Mouse (Mus musculus): Measurements from ENCODE around the gene Cacnb1. TPM values are rescaled to one million over a fixed set of nuclear protein-coding genes. Genes with fewer than 3 reads are reported as not detected.
A peak's percentile ranks its signal among the peaks of the same experiment; 100 is the strongest.

Cacnb1 gene
- polyA plus RNA-seq, 1 experiment = 5.2 TPM

DNA sequence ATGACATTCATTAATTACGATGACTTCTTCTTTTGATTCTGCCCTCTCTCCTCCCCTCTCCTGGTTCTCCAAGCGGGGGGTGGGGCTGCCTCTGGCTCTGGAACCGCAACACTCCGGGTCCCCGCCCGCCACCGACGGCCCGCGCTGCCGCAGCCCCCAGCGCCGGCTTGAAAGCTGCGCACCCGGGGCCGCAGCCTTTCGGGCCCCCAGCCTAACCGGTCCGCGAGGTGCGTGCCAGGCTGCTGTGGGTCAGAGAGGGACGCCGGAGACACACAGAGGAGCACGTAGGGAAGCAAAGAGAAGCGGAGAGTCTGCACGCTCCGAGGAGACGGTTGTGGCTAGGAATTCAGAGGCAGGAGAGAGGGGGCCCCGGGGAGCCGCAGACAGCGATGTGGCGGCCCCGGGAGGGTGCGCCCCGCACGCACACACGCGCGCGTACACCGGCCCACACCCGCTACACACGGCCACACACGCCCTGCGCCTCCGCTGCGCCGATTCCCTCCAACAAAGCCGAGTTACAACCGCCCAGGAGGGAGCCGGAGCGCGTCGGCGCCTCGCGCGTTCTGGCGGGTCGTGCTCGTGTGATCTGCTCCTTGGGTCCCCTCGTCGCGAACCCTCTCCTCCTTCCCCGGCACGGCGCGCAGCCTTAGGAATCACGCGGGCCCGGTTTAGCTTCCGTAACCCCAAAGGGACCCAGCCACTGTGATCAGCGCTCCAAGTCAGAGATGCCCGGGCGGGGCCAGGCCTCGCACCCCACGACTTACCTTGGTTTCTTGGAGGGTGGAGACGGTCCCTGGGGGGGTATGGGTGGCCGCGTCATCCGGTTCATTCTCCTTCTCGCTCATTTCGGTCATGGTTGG lies 29.5 kb upstream of the Cacnb1 start:
- Histone ChIP-seq H3K36me3 (ENCODE audit: control insufficient read depth, insufficient read depth, low read length, poor library complexity, severe bottlenecking) (no peaks in the 10 kb centered on the region), H3K9me3 (replicated peaks; ENCODE audit: control insufficient read depth, insufficient read depth, low read length, poor library complexity, severe bottlenecking) (no peaks in the 10 kb centered on the region), H3K27ac (ENCODE audit: insufficient read depth, low read length) (no peak overlapping the region), H3K4me1 (ENCODE audit: control insufficient read depth, insufficient read depth, low read length) (peaks cover 6% of the 10 kb centered on the region), H3K4me3 (ENCODE audit: low read depth, low read length) (peak overlapping the region; percentile 73), H3K27me3 (ENCODE audit: control insufficient read depth, insufficient read depth, low read length, poor library complexity, severe bottlenecking) (peaks cover 3% of the 10 kb centered on the region), H3K9ac (ENCODE audit: low read depth, poor library complexity, severe bottlenecking) (peak overlapping the region; percentile 62)
- TF ChIP-seq POLR2A (IDR thresholded peaks at IDR 0.05; ENCODE audit: insufficient read depth, low read length) = no peak
- no peak for TF ChIP-seq EP300 (IDR thresholded peaks at IDR 0.05; ENCODE audit: insufficient read depth, low read depth, low read length)
- TF ChIP-seq CTCF (IDR thresholded peaks at IDR 0.05; ENCODE audit: low read depth, low read length) = no peak

DNA sequence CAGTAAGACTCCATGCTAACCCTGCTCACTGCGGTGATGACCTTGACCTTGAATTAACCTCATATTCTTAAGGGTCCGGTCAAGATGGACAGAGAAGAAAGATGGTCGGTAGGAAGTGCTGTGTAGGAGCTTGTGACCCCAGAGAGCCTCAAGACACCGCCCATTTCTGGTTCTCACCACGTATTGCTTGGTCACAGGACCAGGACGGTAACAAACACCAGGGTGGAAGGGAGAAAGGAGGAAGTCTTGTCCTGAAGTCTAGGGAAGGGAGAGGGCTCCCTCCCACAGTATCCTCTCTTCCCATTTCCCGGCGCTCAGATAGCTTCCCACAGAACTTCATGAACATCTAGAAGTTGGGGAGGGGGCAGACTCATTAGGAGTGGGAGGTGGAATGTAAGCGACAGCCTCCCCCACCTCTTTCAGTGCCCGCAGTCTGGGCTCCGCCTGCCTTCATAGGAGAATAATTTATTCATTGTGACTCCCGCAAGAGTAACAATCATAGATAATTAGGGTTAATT lies 28.8 kb upstream of the Cacnb1 start:
- Histone ChIP-seq H3K9me3 (replicated peaks; ENCODE audit: control insufficient read depth, insufficient read depth, low read length, poor library complexity, severe bottlenecking) (no peaks in the 10 kb centered on the region), H3K27ac (ENCODE audit: insufficient read depth, low read length) (no peak overlapping the region), H3K36me3 (ENCODE audit: control insufficient read depth, insufficient read depth, low read length, poor library complexity, severe bottlenecking) (no peaks in the 10 kb centered on the region), H3K9ac (ENCODE audit: low read depth, poor library complexity, severe bottlenecking) (peak overlapping the region; percentile 62), H3K4me3 (ENCODE audit: low read depth, low read length) (peak overlapping the region; percentile 73), H3K4me1 (ENCODE audit: control insufficient read depth, insufficient read depth, low read length) (peaks cover 6% of the 10 kb centered on the region), H3K27me3 (ENCODE audit: control insufficient read depth, insufficient read depth, low read length, poor library complexity, severe bottlenecking) (peaks cover 3% of the 10 kb centered on the region)
- TF ChIP-seq EP300 (IDR thresholded peaks at IDR 0.05; ENCODE audit: insufficient read depth, low read depth, low read length) (no peak), POLR2A (IDR thresholded peaks at IDR 0.05; ENCODE audit: insufficient read depth, low read length) (no peak), CTCF (IDR thresholded peaks at IDR 0.05; ENCODE audit: low read depth, low read length) (no peak)

DNA sequence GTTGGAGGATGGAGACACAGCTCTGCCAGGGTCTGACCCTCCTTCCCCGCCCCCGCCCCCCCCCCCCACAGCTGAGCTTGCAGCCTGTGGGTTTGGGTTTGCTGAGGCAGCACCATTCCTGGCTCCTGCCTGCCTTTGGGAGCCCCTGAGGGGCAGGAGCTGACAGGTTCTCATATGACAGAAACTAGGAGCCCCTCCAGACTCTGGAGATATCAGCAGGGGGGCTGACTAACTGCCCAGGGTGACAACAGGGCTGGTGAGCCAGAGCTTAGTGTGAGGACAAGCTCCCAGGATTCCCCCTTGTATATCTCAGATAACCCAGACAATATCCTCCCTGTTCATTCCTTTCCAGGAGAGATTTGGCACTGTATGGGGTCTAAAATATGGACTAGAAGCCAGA lies 28.1 kb upstream of the Cacnb1 start:
- no peaks in the 10 kb centered on the region for H3K9me3 ChIP-seq (replicated peaks; ENCODE audit: control insufficient read depth, insufficient read depth, low read length, poor library complexity, severe bottlenecking)
- no peak overlapping the region for H3K27ac ChIP-seq (ENCODE audit: insufficient read depth, low read length)
- H3K4me1 ChIP-seq (ENCODE audit: control insufficient read depth, insufficient read depth, low read length) = peaks cover 6% of the 10 kb centered on the region
- H3K9ac ChIP-seq (ENCODE audit: low read depth, poor library complexity, severe bottlenecking) = no peak overlapping the region
- no peak for TF ChIP-seq EP300 (IDR thresholded peaks at IDR 0.05; ENCODE audit: insufficient read depth, low read depth, low read length)
- H3K27me3 ChIP-seq (ENCODE audit: control insufficient read depth, insufficient read depth, low read length, poor library complexity, severe bottlenecking) = peaks cover 3% of the 10 kb centered on the region
- H3K4me3 ChIP-seq (ENCODE audit: low read depth, low read length) = no peak overlapping the region
- H3K36me3 ChIP-seq (ENCODE audit: control insufficient read depth, insufficient read depth, low read length, poor library complexity, severe bottlenecking) = no peaks in the 10 kb centered on the region

DNA sequence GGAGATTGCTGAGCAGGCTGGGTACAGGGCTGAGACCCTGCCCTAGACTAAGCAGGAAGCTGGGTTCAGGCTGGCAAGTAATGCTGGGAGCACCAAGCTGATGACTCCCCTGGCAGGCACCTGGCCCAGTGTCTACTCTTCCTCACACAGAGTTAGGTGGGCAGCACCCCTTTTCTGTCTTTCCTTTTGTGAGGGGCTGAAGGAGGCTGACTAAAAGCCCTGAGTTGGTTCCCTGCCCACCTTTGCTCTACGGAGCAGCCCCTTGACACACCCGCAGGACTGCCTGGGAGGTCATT lies 27.6 kb upstream of the Cacnb1 start:
- Histone ChIP-seq H3K4me3 (ENCODE audit: low read depth, low read length) (no peak overlapping the region), H3K36me3 (ENCODE audit: control insufficient read depth, insufficient read depth, low read length, poor library complexity, severe bottlenecking) (no peaks in the 10 kb centered on the region), H3K27me3 (ENCODE audit: control insufficient read depth, insufficient read depth, low read length, poor library complexity, severe bottlenecking) (peaks cover 3% of the 10 kb centered on the region), H3K4me1 (ENCODE audit: control insufficient read depth, insufficient read depth, low read length) (peaks cover 6% of the 10 kb centered on the region), H3K9me3 (replicated peaks; ENCODE audit: control insufficient read depth, insufficient read depth, low read length, poor library complexity, severe bottlenecking) (no peaks in the 10 kb centered on the region), H3K9ac (ENCODE audit: low read depth, poor library complexity, severe bottlenecking) (no peak overlapping the region), H3K27ac (ENCODE audit: insufficient read depth, low read length) (no peak overlapping the region)
- TF ChIP-seq EP300 (IDR thresholded peaks at IDR 0.05; ENCODE audit: insufficient read depth, low read depth, low read length) = no peak
- TF ChIP-seq POLR2A (IDR thresholded peaks at IDR 0.05; ENCODE audit: insufficient read depth, low read length) = no peak
- no peak for TF ChIP-seq CTCF (IDR thresholded peaks at IDR 0.05; ENCODE audit: low read depth, low read length)

DNA sequence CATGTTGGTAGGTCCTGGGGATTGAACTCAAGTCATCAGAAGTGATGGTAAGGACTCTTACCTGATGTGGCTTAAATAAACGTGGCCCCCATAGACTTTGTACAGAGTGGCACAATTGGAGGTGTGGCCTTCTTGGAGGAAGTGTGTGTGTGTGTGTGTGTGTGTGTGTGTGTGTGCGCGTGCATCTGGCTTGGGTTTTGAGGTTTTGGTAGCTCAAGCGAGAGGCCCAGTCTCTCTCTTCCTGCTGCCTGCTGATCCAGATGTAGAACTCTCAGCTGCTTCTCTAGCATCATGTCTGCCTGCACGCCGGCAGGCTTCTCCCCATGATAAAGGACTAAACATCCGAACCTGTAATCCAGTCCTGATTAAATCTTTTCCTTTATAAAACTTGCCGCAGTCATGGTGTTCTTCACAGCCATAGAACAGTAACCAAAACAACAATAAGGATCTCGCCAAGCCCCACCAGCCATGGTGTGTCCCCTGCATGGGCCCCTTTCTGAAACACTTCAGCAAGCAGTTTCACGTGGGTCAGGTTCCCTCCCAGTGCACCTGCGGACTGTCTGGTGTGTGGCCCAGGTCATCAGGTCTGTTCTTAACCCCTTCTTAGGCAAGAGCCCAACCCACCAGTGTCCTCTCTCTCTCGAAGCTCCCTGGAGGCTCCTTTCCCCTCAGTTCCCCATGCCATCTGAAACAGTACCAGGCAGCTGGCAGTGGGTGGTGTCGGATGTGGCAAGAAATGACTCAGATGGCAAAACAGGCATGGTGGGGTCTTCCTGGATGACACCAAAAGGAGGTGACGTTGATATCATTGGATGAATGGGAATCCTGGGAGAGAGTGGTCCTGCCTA lies 27.1 kb upstream of the Cacnb1 start:
- no peak overlapping the region for H3K4me3 ChIP-seq (ENCODE audit: low read depth, low read length)
- TF ChIP-seq EP300 (IDR thresholded peaks at IDR 0.05; ENCODE audit: insufficient read depth, low read depth, low read length) (no peak), POLR2A (IDR thresholded peaks at IDR 0.05; ENCODE audit: insufficient read depth, low read length) (no peak), CTCF (IDR thresholded peaks at IDR 0.05; ENCODE audit: low read depth, low read length) (no peak)
- H3K9me3 ChIP-seq (replicated peaks; ENCODE audit: control insufficient read depth, insufficient read depth, low read length, poor library complexity, severe bottlenecking) = no peaks in the 10 kb centered on the region
- no peak overlapping the region for H3K27ac ChIP-seq (ENCODE audit: insufficient read depth, low read length)
- peaks cover 6% of the 10 kb centered on the region for H3K4me1 ChIP-seq (ENCODE audit: control insufficient read depth, insufficient read depth, low read length)
- H3K9ac ChIP-seq (ENCODE audit: low read depth, poor library complexity, severe bottlenecking) = no peak overlapping the region
- no peaks in the 10 kb centered on the region for H3K36me3 ChIP-seq (ENCODE audit: control insufficient read depth, insufficient read depth, low read length, poor library complexity, severe bottlenecking)
- H3K27me3 ChIP-seq (ENCODE audit: control insufficient read depth, insufficient read depth, low read length, poor library complexity, severe bottlenecking) = peaks cover 3% of the 10 kb centered on the region

DNA sequence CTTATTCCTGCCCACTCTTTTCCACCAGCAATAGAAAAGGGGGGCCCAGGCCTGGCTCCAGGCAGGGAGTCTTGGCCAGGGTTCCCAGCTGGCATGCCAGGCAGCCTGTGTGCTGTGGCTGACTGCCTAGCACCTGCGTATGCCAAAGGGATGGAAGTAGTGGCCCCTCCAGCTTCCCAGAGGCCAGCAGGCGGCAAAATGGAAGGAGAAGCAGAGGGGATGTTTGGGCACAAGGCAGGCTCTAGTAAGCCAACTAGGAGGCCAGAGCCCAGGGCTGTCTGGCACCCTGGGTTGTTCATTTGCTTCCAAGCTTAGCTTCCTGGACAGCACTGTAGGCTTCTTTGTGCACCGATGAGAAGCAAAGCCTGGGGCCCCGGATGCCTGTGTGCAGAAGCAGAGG lies 24.9 kb upstream of the Cacnb1 start:
- H3K36me3 ChIP-seq (ENCODE audit: control insufficient read depth, insufficient read depth, low read length, poor library complexity, severe bottlenecking) = no peaks in the 10 kb centered on the region
- H3K9me3 ChIP-seq (replicated peaks; ENCODE audit: control insufficient read depth, insufficient read depth, low read length, poor library complexity, severe bottlenecking) = no peaks in the 10 kb centered on the region
- TF ChIP-seq EP300 (IDR thresholded peaks at IDR 0.05; ENCODE audit: insufficient read depth, low read depth, low read length) (no peak), CTCF (IDR thresholded peaks at IDR 0.05; ENCODE audit: low read depth, low read length) (no peak), POLR2A (IDR thresholded peaks at IDR 0.05; ENCODE audit: insufficient read depth, low read length) (no peak)
- H3K9ac ChIP-seq (ENCODE audit: low read depth, poor library complexity, severe bottlenecking) = no peak overlapping the region
- peaks cover 6% of the 10 kb centered on the region for H3K4me1 ChIP-seq (ENCODE audit: control insufficient read depth, insufficient read depth, low read length)
- no peak overlapping the region for H3K4me3 ChIP-seq (ENCODE audit: low read depth, low read length)
- H3K27ac ChIP-seq (ENCODE audit: insufficient read depth, low read length) = no peak overlapping the region
- peaks cover 3% of the 10 kb centered on the region for H3K27me3 ChIP-seq (ENCODE audit: control insufficient read depth, insufficient read depth, low read length, poor library complexity, severe bottlenecking)

Measured in ES-Bruce4 (cell line).